Mouse (Mus musculus): ENCODE measurements around the gene Trim65. TPM values are rescaled to one million over a fixed set of nuclear protein-coding genes. Genes with fewer than 3 reads are reported as not detected.

Trim65 gene
- polyA plus RNA-seq, 2 experiments: 0.83 to 1.4 TPM

- WGBS (ENCODE audit: insufficient replicate concordance): 33% methylated on average over 32 of the region's 32 CpGs
- H3K36me3 ChIP-seq (replicated peaks; ENCODE audit: control insufficient read depth, insufficient read depth, low read depth): no peaks in the 10 kb centered on the region
- peaks cover 6 to 27% of the 10 kb centered on the region in 2 experiments for H3K4me1 ChIP-seq (replicated peaks; ENCODE audit: control insufficient read depth in 2 of 2, insufficient read depth in 2 of 2, low read length in 1 of 2)
- TF ChIP-seq EP300 (IDR thresholded peaks at IDR 0.05; ENCODE audit: low read depth) (no peak), CTCF (IDR thresholded peaks at IDR 0.05; ENCODE audit: low read depth) (no peak)
- no peak overlapping the region for H3K9ac ChIP-seq (replicated peaks)
- no peaks in the 10 kb centered on the region for H3K9me3 ChIP-seq (ENCODE audit: control insufficient read depth, low read length)
- H3K4me3 ChIP-seq (ENCODE audit: insufficient read depth in 1 of 2, low read depth in 2 of 2, low read length in 2 of 2): no peak overlapping the region
- ATAC-seq (ENCODE audit: insufficient read depth) (no peak), DNase-seq (ENCODE audit: low read depth in 3 of 3, low spot score in 3 of 3) (no peak)
- no peak overlapping the region for H3K27ac ChIP-seq
- H3K4me2 ChIP-seq (ENCODE audit: low read depth): peak overlapping the region; percentile 35
- peaks cover 38% of the 10 kb centered on the region for H3K27me3 ChIP-seq (ENCODE audit: control insufficient read depth, insufficient read depth, low read length)
Measured at GRCm38 (mm10) chr11:116106154-116106962, 24.6 kb downstream of the Trim65 start.

- TF ChIP-seq CTCF (IDR thresholded peaks at IDR 0.05; ENCODE audit: low read depth) (no peak), EP300 (IDR thresholded peaks at IDR 0.05; ENCODE audit: low read depth) (no peak)
- Histone ChIP-seq H3K27me3 (ENCODE audit: control insufficient read depth, insufficient read depth, low read length) (peaks cover 29% of the 10 kb centered on the region), H3K4me1 (replicated peaks; ENCODE audit: control insufficient read depth in 2 of 2, insufficient read depth in 2 of 2, low read length in 1 of 2) (peaks cover 6 to 31% of the 10 kb centered on the region in 2 experiments), H3K27ac (no peak overlapping the region), H3K9ac (replicated peaks) (no peak overlapping the region), H3K9me3 (ENCODE audit: control insufficient read depth, low read length) (no peaks in the 10 kb centered on the region), H3K4me3 (ENCODE audit: insufficient read depth in 1 of 2, low read depth in 2 of 2, low read length in 2 of 2) (no peak overlapping the region), H3K36me3 (replicated peaks; ENCODE audit: control insufficient read depth, insufficient read depth, low read depth) (no peaks in the 10 kb centered on the region), H3K4me2 (ENCODE audit: low read depth) (no peak overlapping the region)
- WGBS (ENCODE audit: insufficient replicate concordance): 69% methylated on average over 2 of the region's 2 CpGs
- no peak for ATAC-seq (ENCODE audit: insufficient read depth)
- no peak for DNase-seq (ENCODE audit: low read depth in 3 of 3, low spot score in 3 of 3)
Measured at GRCm38 (mm10) chr11:116105065-116105464, 25.9 kb downstream of the Trim65 start.

GRCm38 (mm10) chr11:116104006-116104646 is 26.8 kb downstream of the Trim65 start:
- DNase-seq (ENCODE audit: low read depth in 3 of 3, low spot score in 3 of 3): no peak
- WGBS (ENCODE audit: insufficient replicate concordance): 36% methylated on average over 14 of the region's 14 CpGs
- H3K36me3 ChIP-seq (replicated peaks; ENCODE audit: control insufficient read depth, insufficient read depth, low read depth): no peaks in the 10 kb centered on the region
- peaks cover 20% of the 10 kb centered on the region for H3K27me3 ChIP-seq (ENCODE audit: control insufficient read depth, insufficient read depth, low read length)
- no peak overlapping the region for H3K4me3 ChIP-seq (ENCODE audit: insufficient read depth in 1 of 2, low read depth in 2 of 2, low read length in 2 of 2)
- H3K4me1 ChIP-seq (replicated peaks; ENCODE audit: control insufficient read depth in 2 of 2, insufficient read depth in 2 of 2, low read length in 1 of 2): peaks cover 13 to 41% of the 10 kb centered on the region in 2 experiments
- no peak overlapping the region for H3K9ac ChIP-seq (replicated peaks)
- no peak for TF ChIP-seq EP300 (IDR thresholded peaks at IDR 0.05; ENCODE audit: low read depth)
- no peak for TF ChIP-seq CTCF (IDR thresholded peaks at IDR 0.05; ENCODE audit: low read depth)
- H3K27ac ChIP-seq: no peak overlapping the region
- H3K4me2 ChIP-seq (ENCODE audit: low read depth): no peak overlapping the region
- H3K9me3 ChIP-seq (ENCODE audit: control insufficient read depth, low read length): no peaks in the 10 kb centered on the region
- peak; percentile 42; the same call in 1 of the 2 replicates for ATAC-seq (ENCODE audit: insufficient read depth)

GRCm38 (mm10) chr11:116103572-116103971 is 27.4 kb downstream of the Trim65 start:
- H3K4me3 ChIP-seq (ENCODE audit: insufficient read depth in 1 of 2, low read depth in 2 of 2, low read length in 2 of 2): no peak overlapping the region
- no peak overlapping the region for H3K9ac ChIP-seq (replicated peaks)
- WGBS (ENCODE audit: insufficient replicate concordance): 52% methylated on average over 12 of the region's 12 CpGs
- H3K9me3 ChIP-seq (ENCODE audit: control insufficient read depth, low read length): no peaks in the 10 kb centered on the region
- H3K27me3 ChIP-seq (ENCODE audit: control insufficient read depth, insufficient read depth, low read length): peaks cover 14% of the 10 kb centered on the region
- ATAC-seq (ENCODE audit: insufficient read depth) (no peak), DNase-seq (ENCODE audit: low read depth in 3 of 3, low spot score in 3 of 3) (no peak)
- TF ChIP-seq CTCF (IDR thresholded peaks at IDR 0.05; ENCODE audit: low read depth) (no peak), EP300 (IDR thresholded peaks at IDR 0.05; ENCODE audit: low read depth) (no peak)
- H3K4me1 ChIP-seq (replicated peaks; ENCODE audit: control insufficient read depth in 2 of 2, insufficient read depth in 2 of 2, low read length in 1 of 2): peaks cover 13 to 43% of the 10 kb centered on the region in 2 experiments
- H3K4me2 ChIP-seq (ENCODE audit: low read depth): no peak overlapping the region
- H3K27ac ChIP-seq: no peak overlapping the region
- no peaks in the 10 kb centered on the region for H3K36me3 ChIP-seq (replicated peaks; ENCODE audit: control insufficient read depth, insufficient read depth, low read depth)

- H3K9me3 ChIP-seq (ENCODE audit: control insufficient read depth, low read length): no peaks in the 10 kb centered on the region
- peaks cover 3% of the 10 kb centered on the region for H3K27me3 ChIP-seq (ENCODE audit: control insufficient read depth, insufficient read depth, low read length)
- H3K4me2 ChIP-seq (ENCODE audit: low read depth): peak overlapping the region; percentile 8; the same call in 1 of the 2 replicates
- no peak for TF ChIP-seq EP300 (IDR thresholded peaks at IDR 0.05; ENCODE audit: low read depth)
- TF ChIP-seq CTCF (IDR thresholded peaks at IDR 0.05; ENCODE audit: low read depth): no peak
- WGBS (ENCODE audit: insufficient replicate concordance): 42% methylated on average over 3 of the region's 4 CpGs
- H3K27ac ChIP-seq: no peak overlapping the region
- H3K4me1 ChIP-seq (replicated peaks; ENCODE audit: control insufficient read depth in 2 of 2, insufficient read depth in 2 of 2, low read length in 1 of 2): peaks cover 13 to 46% of the 10 kb centered on the region in 2 experiments
- DNase-seq (ENCODE audit: low read depth in 3 of 3, low spot score in 3 of 3) (no peak), ATAC-seq (ENCODE audit: insufficient read depth) (no peak)
- no peaks in the 10 kb centered on the region for H3K36me3 ChIP-seq (replicated peaks; ENCODE audit: control insufficient read depth, insufficient read depth, low read depth)
- no peak overlapping the region for H3K4me3 ChIP-seq (ENCODE audit: insufficient read depth in 1 of 2, low read depth in 2 of 2, low read length in 2 of 2)
- H3K9ac ChIP-seq (replicated peaks): no peak overlapping the region
Measured at GRCm38 (mm10) chr11:116102472-116102871, 28.5 kb downstream of the Trim65 start.
